Mouse (Mus musculus): ENCODE data around the gene Tcerg1l.

Tcerg1l gene

GRCm38 (mm10) chr7:138397485-138398181 lies at the start of gene Tcerg1l:
Gene Tcerg1l (minus strand): TSS chr7:138397730.
- DNase-seq (ENCODE audit: low spot score in 2 of 2), result no peak

GRCm38 (mm10) chr7:138442096-138442495 lies 44.6 kb upstream of the Tcerg1l start:
- no peak for DNase-seq (ENCODE audit: low spot score in 2 of 2)

GRCm38 (mm10) chr7:138432541-138432940 lies 35.0 kb upstream of the Tcerg1l start:
- DNase-seq (ENCODE audit: low spot score in 2 of 2), result no peak

GRCm38 (mm10) chr7:138431456-138431855 lies 33.9 kb upstream of the Tcerg1l start:
- DNase-seq (ENCODE audit: low spot score in 2 of 2), result no peak

GRCm38 (mm10) chr7:138429916-138430315 lies 32.4 kb upstream of the Tcerg1l start:
- no peak for DNase-seq (ENCODE audit: low spot score in 2 of 2)

- DNase-seq (ENCODE audit: low spot score in 2 of 2), result no peak
These were observed 31.3 kb upstream of the Tcerg1l start for GRCm38 (mm10) chr7:138428826-138429225.

GRCm38 (mm10) chr7:138427441-138427840 lies 29.9 kb upstream of the Tcerg1l start:
- no peak for DNase-seq (ENCODE audit: low spot score in 2 of 2)

- DNase-seq (ENCODE audit: low spot score in 2 of 2), result no peak
These were observed 16.0 kb upstream of the Tcerg1l start for GRCm38 (mm10) chr7:138413496-138413895.

GRCm38 (mm10) chr7:138401641-138402040 lies 4.1 kb upstream of the Tcerg1l start:
- DNase-seq (ENCODE audit: low spot score in 2 of 2), result no peak

- DNase-seq (ENCODE audit: low spot score in 2 of 2), result no peak
These were observed 3.2 kb upstream of the Tcerg1l start for GRCm38 (mm10) chr7:138400506-138401272.

- no peak for DNase-seq (ENCODE audit: low spot score in 2 of 2)
These were observed 758 bp upstream of the Tcerg1l start for GRCm38 (mm10) chr7:138398182-138398793.

- no peak for DNase-seq (ENCODE audit: low spot score in 2 of 2)
These were observed 556 bp downstream of the Tcerg1l start for GRCm38 (mm10) chr7:138396863-138397484.

- DNase-seq (ENCODE audit: low spot score in 2 of 2), result no peak
These were observed 1.2 kb downstream of the Tcerg1l start for GRCm38 (mm10) chr7:138396109-138396862.

GRCm38 (mm10) chr7:138389941-138390340 lies 7.6 kb downstream of the Tcerg1l start:
- no peak for DNase-seq (ENCODE audit: low spot score in 2 of 2)

- DNase-seq (ENCODE audit: low spot score in 2 of 2), result no peak
These were observed 8.5 kb downstream of the Tcerg1l start for GRCm38 (mm10) chr7:138389071-138389470.

GRCm38 (mm10) chr7:138379221-138379620 lies 18.3 kb downstream of the Tcerg1l start:
- no peak for DNase-seq (ENCODE audit: low spot score in 2 of 2)

- no peak for DNase-seq (ENCODE audit: low spot score in 2 of 2)
These were observed 19.0 kb downstream of the Tcerg1l start for GRCm38 (mm10) chr7:138378546-138378945.

GRCm38 (mm10) chr7:138375573-138375972 lies 22.0 kb downstream of the Tcerg1l start:
- DNase-seq (ENCODE audit: low spot score in 2 of 2), result no peak

GRCm38 (mm10) chr7:138374376-138374775 lies 23.2 kb downstream of the Tcerg1l start:
- DNase-seq (ENCODE audit: low spot score in 2 of 2), result no peak

- DNase-seq (ENCODE audit: low spot score in 2 of 2), result no peak
These were observed 24.0 kb downstream of the Tcerg1l start for GRCm38 (mm10) chr7:138373530-138373929.

GRCm38 (mm10) chr7:138367570-138367969 lies 30.0 kb downstream of the Tcerg1l start:
- no peak for DNase-seq (ENCODE audit: low spot score in 2 of 2)

Data from spleen, postnatal 14 days (tissue).